Mouse (Mus musculus) forebrain, embryonic 11.5 days (tissue): ENCODE measurements around the gene C2cd2l. TPM values are rescaled to one million over a fixed set of nuclear protein-coding genes. Genes with fewer than 3 reads are reported as not detected.
A peak's percentile ranks its signal among the peaks of the same experiment; 100 is the strongest.

Experiments used
- ATAC-seq: fragments of 200-750 bp; cut with Nextera tagmentation; replicated peaks from 2 replicates; pipeline ENCODE4 v1.8.0; 2017; ENCODE audit warnings: moderate TSS enrichment; ENCODE audit not compliant: low FRiP score
- DNase-seq: peaks from one replicate; pipeline ENCODE4 v3.0.0-alpha.2; 2017; ENCODE audit warnings: low spot score
- H3K27ac ChIP-seq: fragments of 300-500 bp; sonication (generic); 2 replicates; pipeline ENCODE4 v1.5.1; 2014; ENCODE audit warnings: low read depth, low read length
- H3K27me3 ChIP-seq: fragments of 300-500 bp; sonication (generic); 2 replicates; pipeline ENCODE4 v1.6.1; 2014; ENCODE audit warnings: mild to moderate bottlenecking, low read length, mixed read lengths; ENCODE audit not compliant: control insufficient read depth, insufficient read depth
- H3K36me3 ChIP-seq: fragments of 300-500 bp; sonication (generic); 2 replicates; pipeline ENCODE4 v1.6.1; 2014; ENCODE audit warnings: mild to moderate bottlenecking, low read length, moderate library complexity, mixed read lengths; ENCODE audit not compliant: control insufficient read depth, insufficient read depth
- H3K4me1 ChIP-seq: fragments of 300-500 bp; sonication (generic); replicated peaks from 2 replicates; pipeline ENCODE4 v1.6.1; 2014; ENCODE audit warnings: low read length, mixed read lengths; ENCODE audit not compliant: control insufficient read depth, insufficient read depth
- H3K4me2 ChIP-seq: fragments of 300-500 bp; sonication (generic); 2 replicates; pipeline ENCODE4 v1.6.1; 2014; ENCODE audit warnings: low read depth, mild to moderate bottlenecking, low read length, moderate library complexity, mixed read lengths; ENCODE audit not compliant: severe bottlenecking
- H3K4me3 ChIP-seq: fragments of 300-500 bp; sonication (generic); 2 replicates; pipeline ENCODE4 v1.5.1; 2014; ENCODE audit warnings: low read depth, low read length
- H3K9ac ChIP-seq: fragments of 300-500 bp; sonication (generic); 2 replicates; pipeline ENCODE4 v1.6.1; 2014; ENCODE audit warnings: low read length
- H3K9me3 ChIP-seq: fragments of 300-500 bp; sonication (generic); 2 replicates; pipeline ENCODE4 v1.6.1; 2016; ENCODE audit warnings: low read length, mixed read lengths; ENCODE audit not compliant: control insufficient read depth
- WGBS: fragments of 180-500 bp; shearing (Covaris S2); extraction: QIAGEN DNeasy Blood & Tissue Kit; methylation state at CpG from one replicate; pipeline ENCODE4 v1.1.7; 2014; 5-methylcytosine and 5-hydroxymethylcytosine counted together
- polyA plus RNA-seq: library from polyadenylated mRNA; unstranded; fragments of >200 nt; fragmentation: Nextera tagmentation; extraction: Ambion mirVana; gene quantifications from 2 replicates; pipeline ENCODE4 v1.2.1, GENCODE M21; 2014

Gene C2cd2l
- polyA plus RNA-seq, 1 experiment from 2014 or later: 12.2 TPM

DNA sequence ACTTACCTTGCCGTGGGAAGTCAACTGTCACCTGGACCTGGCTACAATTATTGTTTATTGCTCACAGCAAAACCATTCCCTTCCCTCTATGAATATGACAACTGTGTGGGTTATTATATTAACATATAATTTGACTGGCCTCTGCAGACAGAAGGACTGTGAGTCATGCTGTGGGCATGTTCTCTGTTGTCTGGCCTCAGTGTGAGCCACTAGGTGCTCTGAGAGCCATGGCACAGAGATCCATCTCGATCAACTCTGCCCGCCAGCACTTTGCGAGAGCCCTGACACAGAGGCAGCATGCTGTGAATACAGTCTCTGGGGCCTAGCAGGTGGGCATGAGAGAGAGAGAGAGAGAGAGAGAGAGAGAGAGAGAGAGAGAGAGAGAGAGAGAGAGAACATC is 50.1 kb downstream of the C2cd2l start:
- Histone ChIP-seq H3K4me1 (no peaks in the 10 kb centered on the region; the same call in 1 of the 2 replicates), H3K27ac (no peak overlapping the region), H3K27me3 (no peaks in the 10 kb centered on the region), H3K4me3 (no peak overlapping the region), H3K36me3 (no peaks in the 10 kb centered on the region), H3K9ac (no peak overlapping the region), H3K9me3 (no peaks in the 10 kb centered on the region), H3K4me2 (no peak overlapping the region)
- WGBS: 85% methylated on average over 4 of the region's 4 CpGs
- DNase-seq: no peak
- ATAC-seq: no peak

DNA sequence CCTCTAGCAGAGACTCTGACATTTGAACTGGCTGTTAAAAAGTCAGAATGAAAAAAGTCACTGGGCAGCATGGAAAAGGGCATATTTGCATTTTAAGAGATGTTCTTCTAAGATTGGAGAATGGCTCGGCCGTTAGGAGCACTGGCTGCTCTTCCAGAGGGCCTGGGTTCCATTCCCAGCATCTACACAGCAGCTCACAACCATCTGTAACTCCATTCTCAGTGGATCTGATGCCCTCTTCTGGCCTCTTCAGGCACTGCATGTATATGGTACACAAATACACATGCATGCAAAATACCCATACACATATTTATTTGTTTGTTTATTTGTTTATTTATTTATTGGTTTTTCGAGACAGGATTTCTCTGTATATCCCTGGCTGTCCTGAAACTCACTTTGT is 51.0 kb downstream of the C2cd2l start:
- DNase-seq (no peak), ATAC-seq (no peak)
- H3K9ac ChIP-seq: no peak overlapping the region
- WGBS: 81% methylated on average over 3 of the region's 3 CpGs
- no peaks in the 10 kb centered on the region for H3K36me3 ChIP-seq
- H3K4me3 ChIP-seq: no peak overlapping the region
- H3K9me3 ChIP-seq: no peaks in the 10 kb centered on the region
- H3K27ac ChIP-seq: no peak overlapping the region
- H3K4me1 ChIP-seq: no peaks in the 10 kb centered on the region; the same call in 1 of the 2 replicates
- no peak overlapping the region for H3K4me2 ChIP-seq
- no peaks in the 10 kb centered on the region for H3K27me3 ChIP-seq

GRCm38 (mm10) chr9:44268432-44268831 is 51.7 kb downstream of the C2cd2l start, which contains the start of gene Nlrx1:
Nlrx1 (minus strand) TSS chr9:44268599.
- Histone ChIP-seq H3K36me3 (no peaks in the 10 kb centered on the region), H3K4me3 (peak within 1 kb of the TSS; percentile 39), H3K9ac (peak within 1 kb of the TSS; percentile 78), H3K4me2 (peak within 1 kb of the TSS; percentile 71), H3K27ac (0 out of 2 replicates have a peak within 1 kb of the TSS, but pooled peaks have one; percentile 27), H3K4me1 (no peaks in the 10 kb centered on the region; the same call in 1 of the 2 replicates), H3K9me3 (no peaks in the 10 kb centered on the region), H3K27me3 (no peaks in the 10 kb centered on the region)
- DNase-seq: no peak
- peak; percentile 39 for ATAC-seq
- 83% methylated on average over 6 of the region's 6 CpGs for WGBS

DNA sequence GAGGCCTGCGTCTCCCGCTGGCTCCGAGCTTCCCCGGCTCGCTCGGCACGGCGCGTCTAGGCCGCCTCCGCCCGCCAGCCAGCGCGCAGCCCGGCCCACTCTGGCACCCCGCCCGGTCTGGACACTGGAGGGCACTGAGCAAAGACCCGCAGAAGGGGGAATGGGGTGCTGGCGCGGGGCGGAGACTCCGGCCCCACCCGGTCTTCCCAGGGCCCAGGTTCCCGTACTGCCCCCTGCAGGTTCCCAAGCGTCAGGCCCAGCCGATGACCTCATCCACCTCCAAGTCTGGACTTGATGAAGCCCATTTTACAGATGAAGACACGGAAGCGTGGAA is 52.1 kb downstream of the C2cd2l start:
- ATAC-seq (peak; percentile 84), DNase-seq (peak; percentile 88)
- no peaks in the 10 kb centered on the region for H3K9me3 ChIP-seq
- 6% methylated on average over 28 of the region's 28 CpGs for WGBS
- peak overlapping the region; percentile 78 for H3K9ac ChIP-seq
- peak overlapping the region; percentile 71 for H3K4me2 ChIP-seq
- no peaks in the 10 kb centered on the region for H3K36me3 ChIP-seq
- no peaks in the 10 kb centered on the region; the same call in 1 of the 2 replicates for H3K4me1 ChIP-seq
- 0 out of 2 replicates have a peak overlapping the region, but pooled peaks have one; percentile 27 for H3K27ac ChIP-seq
- no peaks in the 10 kb centered on the region for H3K27me3 ChIP-seq
- peak overlapping the region; percentile 39 for H3K4me3 ChIP-seq

- peak overlapping the region; percentile 71 for H3K4me2 ChIP-seq
- H3K36me3 ChIP-seq: no peaks in the 10 kb centered on the region
- ATAC-seq: peak; percentile 30
- WGBS: 9% methylated on average over 23 of the region's 23 CpGs
- no peaks in the 10 kb centered on the region for H3K9me3 ChIP-seq
- H3K4me1 ChIP-seq: no peaks in the 10 kb centered on the region; the same call in 1 of the 2 replicates
- 0 out of 2 replicates have a peak overlapping the region, but pooled peaks have one; percentile 27 for H3K27ac ChIP-seq
- H3K4me3 ChIP-seq: peak overlapping the region; percentile 39
- H3K9ac ChIP-seq: peak overlapping the region; percentile 78
- H3K27me3 ChIP-seq: no peaks in the 10 kb centered on the region
- no peak for DNase-seq
Measured at GRCm38 (mm10) chr9:44267319-44268026, 52.6 kb downstream of the C2cd2l start.

GRCm38 (mm10) chr9:44266478-44267226 is 53.4 kb downstream of the C2cd2l start:
- WGBS: 71% methylated on average over 8 of the region's 8 CpGs
- no peak for ATAC-seq
- no peaks in the 10 kb centered on the region for H3K9me3 ChIP-seq
- no peaks in the 10 kb centered on the region for H3K36me3 ChIP-seq
- H3K27ac ChIP-seq: no peak overlapping the region
- H3K27me3 ChIP-seq: no peaks in the 10 kb centered on the region
- H3K4me3 ChIP-seq: no peak overlapping the region
- H3K4me2 ChIP-seq: no peak overlapping the region
- DNase-seq: no peak
- no peak overlapping the region; the same call in 1 of the 2 replicates for H3K9ac ChIP-seq
- no peaks in the 10 kb centered on the region; the same call in 1 of the 2 replicates for H3K4me1 ChIP-seq

GRCm38 (mm10) chr9:44261388-44261787 is 58.7 kb downstream of the C2cd2l start:
- no peak overlapping the region for H3K27ac ChIP-seq
- no peak overlapping the region for H3K4me3 ChIP-seq
- 91% methylated on average over 14 of the region's 14 CpGs for WGBS
- H3K27me3 ChIP-seq: no peaks in the 10 kb centered on the region
- no peaks in the 10 kb centered on the region for H3K9me3 ChIP-seq
- H3K36me3 ChIP-seq: no peaks in the 10 kb centered on the region
- no peak overlapping the region for H3K9ac ChIP-seq
- no peaks in the 10 kb centered on the region for H3K4me1 ChIP-seq
- H3K4me2 ChIP-seq: no peak overlapping the region
- no peak for DNase-seq
- no peak for ATAC-seq
